Mouse (Mus musculus) bone marrow macrophage, adult 2 months (primary cell): ENCODE measurements around the gene Fbxl5.

Experiments
- CTCF ChIP-seq: IDR thresholded peaks from 2 replicates; pipeline ENCODE4 v1.5.1; 2012; ENCODE audit warnings: low read depth, mild to moderate bottlenecking, low read length, moderate library complexity
- POLR2A ChIP-seq: IDR thresholded peaks from 2 replicates; pipeline ENCODE4 v1.6.1; 2012; ENCODE audit warnings: mild to moderate bottlenecking, low read depth, low read length, borderline replicate concordance

DNA sequence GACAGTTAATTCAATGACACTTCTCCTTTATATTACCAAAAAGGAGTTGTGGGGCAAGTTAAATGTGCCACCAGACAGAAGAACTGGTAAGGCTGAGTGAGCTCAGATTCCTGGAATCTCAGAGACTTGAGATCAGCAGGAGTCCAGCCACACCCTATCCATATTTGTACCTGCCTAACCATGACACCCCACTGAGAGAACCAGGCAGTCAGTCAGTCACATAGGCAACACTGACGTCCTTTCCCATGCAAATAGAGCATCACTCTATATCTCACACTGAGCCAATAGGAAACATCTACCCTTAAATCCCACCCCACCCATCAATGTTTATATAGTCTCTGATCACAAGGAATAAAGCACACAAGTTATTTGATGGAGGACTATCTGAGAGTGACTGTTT lies 5.7 kb downstream of the Fbxl5 start:
- TF ChIP-seq CTCF (no peak), POLR2A (no peak)
